In genomic region chrX:164978866-164979265, GRCm38 (mm10) we compare ENCODE assay signal across 12 mouse cellular contexts. TPM values are rescaled to one million over a fixed set of nuclear protein-coding genes. Genes with fewer than 3 reads are reported as not detected.
DNase-seq lines count a peak whose midpoint lies in the region; ATAC-seq and TF ChIP-seq lines count a peak whose summit lies in the region.
"Had no signal": no experiment of that assay in that cellular context is flagged by ENCODE, and none has a peak within 500 bp of the region (broad histone marks: within the 10 kb centered on the region; RNA-seq: fewer than 3 reads in every experiment).

No protein-coding gene starts in this region.

- 55% methylated on average over 2 of the region's 2 CpGs for WGBS in liver, adult 2 months
- WGBS in forebrain, embryonic 12.5 days: 98% methylated on average over 2 of the region's 2 CpGs
- 93% methylated on average over 2 of the region's 2 CpGs for WGBS in hindbrain, embryonic 16.5 days
- 94% methylated on average over 2 of the region's 2 CpGs for WGBS in midbrain, postnatal 0 days

- H3K9ac ChIP-seq in liver, adult 2 months (ENCODE audit: low read depth, low read length): no peak overlapping the region
- no peak overlapping the region for H3K9ac ChIP-seq in forebrain, embryonic 12.5 days
- H3K9ac ChIP-seq in hindbrain, embryonic 16.5 days (ENCODE audit: low read depth, low read length): no peak overlapping the region
- no peak overlapping the region for H3K9ac ChIP-seq in midbrain, postnatal 0 days (replicated peaks; ENCODE audit: low read length, poor library complexity, severe bottlenecking)

- no peaks in the 10 kb centered on the region for H3K9me3 ChIP-seq in forebrain, embryonic 12.5 days
- H3K9me3 ChIP-seq in hindbrain, embryonic 16.5 days (ENCODE audit: control insufficient read depth, low read length): no peaks in the 10 kb centered on the region
- no peaks in the 10 kb centered on the region for H3K9me3 ChIP-seq in midbrain, postnatal 0 days (ENCODE audit: low read length)
- H3K9me3 ChIP-seq: G1E had no signal

- ATAC-seq in forebrain, embryonic 12.5 days (ENCODE audit: low FRiP score): no peak
- no peak for ATAC-seq in hindbrain, embryonic 16.5 days
- no peak for ATAC-seq in midbrain, postnatal 0 days (ENCODE audit: low FRiP score)

- no peak for TF ChIP-seq POLR2A in liver, adult 2 months (IDR thresholded peaks at IDR 0.05; ENCODE audit: extremely low read depth, insufficient read depth, low read length)

- H3K27ac ChIP-seq in liver, adult 2 months (replicated peaks; ENCODE audit: insufficient read depth, low read depth, low read length): no peak overlapping the region
- no peak overlapping the region for H3K27ac ChIP-seq in forebrain, embryonic 12.5 days
- H3K27ac ChIP-seq in hindbrain, embryonic 16.5 days (ENCODE audit: low read depth, low read length): no peak overlapping the region
- H3K27ac ChIP-seq in midbrain, postnatal 0 days (ENCODE audit: low read depth, low read length): no peak overlapping the region

- DNase-seq in liver, adult 2 months (ENCODE audit: extremely low read depth, low read depth, low spot score): peak; percentile 84
- DNase-seq in liver: no peak
- no peak for DNase-seq in midbrain, postnatal 0 days (ENCODE audit: low spot score)
- DNase-seq in right cerebral cortex, postnatal 36 days (ENCODE audit: low spot score in 2 of 2): no peak
- DNase-seq in ovary, postnatal 10 days (ENCODE audit: low spot score): no peak
- no peak for DNase-seq in thymus, postnatal 36 days
- DNase-seq: adrenal gland, postnatal 36 days; cerebellum, postnatal 14 days; heart, postnatal 4 days had no signal

- H3K4me1 ChIP-seq in liver, adult 2 months (ENCODE audit: control insufficient read depth, insufficient read depth, low read length): peaks cover 10% of the 10 kb centered on the region; the same call in 1 of the 2 replicates
- no peaks in the 10 kb centered on the region for H3K4me1 ChIP-seq in forebrain, embryonic 12.5 days
- peaks cover 3% of the 10 kb centered on the region; the same call in 1 of the 2 replicates for H3K4me1 ChIP-seq in hindbrain, embryonic 16.5 days (ENCODE audit: control insufficient read depth, insufficient read depth, low read depth, low read length)
- H3K4me1 ChIP-seq in midbrain, postnatal 0 days (ENCODE audit: insufficient read depth, low read length): no peaks in the 10 kb centered on the region

- no peaks in the 10 kb centered on the region; the same call in 1 of the 2 replicates for H3K36me3 ChIP-seq in liver, adult 2 months (ENCODE audit: control insufficient read depth, insufficient read depth, low read length)
- H3K36me3 ChIP-seq in forebrain, embryonic 12.5 days (replicated peaks): no peaks in the 10 kb centered on the region
- H3K36me3 ChIP-seq in hindbrain, embryonic 16.5 days (ENCODE audit: control insufficient read depth, insufficient read depth, low read length): no peaks in the 10 kb centered on the region
- no peaks in the 10 kb centered on the region for H3K36me3 ChIP-seq in midbrain, postnatal 0 days (ENCODE audit: insufficient read depth, low read length)

- no peak overlapping the region for H3K4me3 ChIP-seq in liver, adult 2 months (ENCODE audit: insufficient read depth, low read depth, low read length)
- no peak overlapping the region for H3K4me3 ChIP-seq in forebrain, embryonic 12.5 days (replicated peaks)
- H3K4me3 ChIP-seq in hindbrain, embryonic 16.5 days (ENCODE audit: low read length): no peak overlapping the region
- no peak overlapping the region for H3K4me3 ChIP-seq in midbrain, postnatal 0 days (ENCODE audit: low read depth, low read length)

- no peaks in the 10 kb centered on the region for H3K27me3 ChIP-seq in liver, adult 2 months (ENCODE audit: control insufficient read depth, insufficient read depth, low read length)
- peaks cover 12% of the 10 kb centered on the region for H3K27me3 ChIP-seq in forebrain, embryonic 12.5 days
- H3K27me3 ChIP-seq in hindbrain, embryonic 16.5 days (replicated peaks; ENCODE audit: control insufficient read depth, insufficient read depth, low read length): no peaks in the 10 kb centered on the region
- no peaks in the 10 kb centered on the region; the same call in 1 of the 2 replicates for H3K27me3 ChIP-seq in midbrain, postnatal 0 days (ENCODE audit: insufficient read depth, low read length)

- peak overlapping the region; percentile 52; the same call in 1 of the 2 replicates for H3K4me2 ChIP-seq in forebrain, embryonic 12.5 days
- peak overlapping the region; percentile 49 for H3K4me2 ChIP-seq in hindbrain, embryonic 16.5 days (ENCODE audit: low read length)
- H3K4me2 ChIP-seq in midbrain, postnatal 0 days (ENCODE audit: low read depth, low read length, poor library complexity, severe bottlenecking): peak overlapping the region; percentile 51

- TF ChIP-seq CTCF in liver, adult 2 months (IDR thresholded peaks at IDR 0.05; ENCODE audit: low read depth, low read length): no peak
- TF ChIP-seq CTCF in midbrain, postnatal 0 days (IDR thresholded peaks at IDR 0.05): no peak

- H3K79me2 ChIP-seq in liver, adult 2 months (ENCODE audit: control insufficient read depth, insufficient read depth, low read length): no peaks in the 10 kb centered on the region; the same call in 1 of the 2 replicates

RNA-seq across cellular contexts. Expression of gene Mospd2, which starts 1.3 kb away (rescaled TPM):
- total RNA-seq in liver, adult 2 months (2014; rRNA removed): 33.5 and 42.3 TPM in 2 replicates
- 5.5 and 7.2 TPM in 2 replicates for polyA plus RNA-seq in liver, adult 2 months (2012; rRNA removed)
- polyA plus RNA-seq in forebrain, embryonic 12.5 days (2016; fragmentation: Nextera tagmentation; extraction: Ambion mirVana): 17.3 and 18.1 TPM in 2 replicates
- polyA plus RNA-seq in hindbrain, embryonic 16.5 days (2015; fragmentation: Nextera tagmentation; extraction: Ambion mirVana): 16.3 and 16.6 TPM in 2 replicates
- 18.6 and 22.3 TPM in 2 replicates for total RNA-seq in midbrain, postnatal 0 days (2014; rRNA removed)
- polyA plus RNA-seq in midbrain, postnatal 0 days (2015; fragmentation: Nextera tagmentation; extraction: Ambion mirVana): 9.3 and 10.0 TPM in 2 replicates

RNA-seq across cellular contexts. Expression of gene Fancb, which starts 1.5 kb away (rescaled TPM):
- total RNA-seq in liver, adult 2 months (2014; rRNA removed): 0.92 and 1.2 TPM in 2 replicates
- 0.07 and 0.15 TPM in 2 replicates for polyA plus RNA-seq in liver, adult 2 months (2012; rRNA removed)
- 9.4 and 9.7 TPM in 2 replicates for polyA plus RNA-seq in forebrain, embryonic 12.5 days (2016; fragmentation: Nextera tagmentation; extraction: Ambion mirVana)
- polyA plus RNA-seq in hindbrain, embryonic 16.5 days (2015; fragmentation: Nextera tagmentation; extraction: Ambion mirVana): 2.9 and 3.4 TPM in 2 replicates
- total RNA-seq in midbrain, postnatal 0 days (2014; rRNA removed): 1.1 and 1.7 TPM in 2 replicates
- 1.1 and 1.2 TPM in 2 replicates for polyA plus RNA-seq in midbrain, postnatal 0 days (2015; fragmentation: Nextera tagmentation; extraction: Ambion mirVana)

RNA-seq across cellular contexts. Expression of gene Gm17604, which starts 25.8 kb away (rescaled TPM):
- total RNA-seq in liver, adult 2 months (2014; rRNA removed): not detected in 2 replicates
- polyA plus RNA-seq in liver, adult 2 months (2012; rRNA removed): not detected in 2 replicates
- not detected in 2 replicates for polyA plus RNA-seq in forebrain, embryonic 12.5 days (2016; fragmentation: Nextera tagmentation; extraction: Ambion mirVana)
- polyA plus RNA-seq in hindbrain, embryonic 16.5 days (2015; fragmentation: Nextera tagmentation; extraction: Ambion mirVana): not detected in 2 replicates
- total RNA-seq in midbrain, postnatal 0 days (2014; rRNA removed): not detected in 2 replicates
- polyA plus RNA-seq in midbrain, postnatal 0 days (2015; fragmentation: Nextera tagmentation; extraction: Ambion mirVana): not detected in 2 replicates
- total RNA-seq: adrenal gland, postnatal 36 days; G1E; heart, postnatal 4 days had no signal
- polyA plus RNA-seq: G1E had no signal
